Mouse (Mus musculus): ENCODE measurements at regions not wholly inside any gene's neighbourhood (a gene's known extent, or its start where the extent isn't known, plus 50 kb on each side); places are given as distances from the start of the nearest gene placed in this dataset.

DNA sequence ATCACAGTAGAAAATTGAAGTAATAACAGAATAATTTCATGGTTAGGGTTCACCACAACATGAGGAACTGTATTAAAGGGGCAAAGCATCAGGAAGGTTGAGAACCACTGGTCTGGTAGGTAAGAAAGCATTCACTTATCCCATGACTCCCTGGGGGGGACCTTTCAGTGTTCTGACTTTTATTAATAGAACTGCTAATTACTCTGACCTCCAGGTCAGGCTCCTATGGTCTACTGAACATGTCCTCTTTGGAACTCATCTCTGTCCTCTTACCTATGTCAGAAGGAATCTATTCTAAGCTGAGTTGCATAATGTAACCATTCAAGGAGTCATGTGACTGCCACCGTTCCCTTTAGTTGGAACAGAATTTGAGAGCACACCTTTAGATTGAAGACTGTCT, 65.3 kb upstream of the Igfbp5 start:
- no peaks in the 10 kb centered on the region for H3K9me3 ChIP-seq
- no peak overlapping the region for H3K4me2 ChIP-seq (replicated peaks)
- H3K9ac ChIP-seq: no peak overlapping the region
- 78% methylated on average over 1 of the region's 1 CpGs for WGBS
- H3K27ac ChIP-seq: no peak overlapping the region
- ATAC-seq (ENCODE audit: insufficient number of reproducible peaks, insufficient read depth, low FRiP score, low TSS enrichment): no peak
- H3K27me3 ChIP-seq: no peaks in the 10 kb centered on the region
- H3K36me3 ChIP-seq: no peaks in the 10 kb centered on the region
- no peak overlapping the region for H3K4me3 ChIP-seq
- peaks cover 5% of the 10 kb centered on the region for H3K4me1 ChIP-seq

DNA sequence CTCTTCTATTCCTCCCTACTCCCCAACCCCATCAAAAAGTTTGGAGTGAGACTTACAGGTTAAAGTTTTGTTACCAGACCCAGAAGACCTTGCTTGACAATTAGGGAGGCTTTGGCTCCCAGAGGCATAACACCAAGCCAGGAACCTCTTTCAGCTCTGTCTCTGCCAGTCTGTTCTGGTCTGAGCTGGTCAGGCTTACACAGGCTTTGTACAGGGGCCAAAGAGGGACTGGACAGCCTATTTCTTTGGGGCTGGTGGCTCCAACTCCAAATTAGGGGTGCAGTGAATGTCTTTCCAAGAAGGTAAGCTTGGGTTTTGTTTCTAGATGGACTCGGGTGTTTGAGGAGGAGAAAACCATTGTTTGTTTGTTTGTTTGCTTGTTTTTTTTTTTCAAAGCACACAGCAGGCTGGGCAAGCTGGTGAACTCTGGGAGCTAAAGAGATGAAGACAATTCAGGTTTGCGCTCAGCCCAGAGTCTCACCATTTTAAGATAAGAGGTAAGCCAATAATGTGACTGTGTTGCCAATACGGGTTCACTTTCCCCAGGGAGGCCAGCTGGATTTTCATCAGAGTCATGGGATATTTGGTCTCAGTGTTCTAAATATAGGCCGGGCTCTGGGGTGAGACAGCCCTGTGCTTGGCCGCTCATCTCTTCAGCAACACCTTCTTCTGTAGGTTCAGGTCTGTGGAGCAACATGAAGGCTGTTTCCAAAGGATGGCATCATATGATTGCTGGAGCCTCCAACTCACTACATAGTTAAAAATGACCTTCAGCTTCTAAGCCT, 62.2 kb upstream of the Igfbp5 start:
- no peaks in the 10 kb centered on the region for H3K27me3 ChIP-seq
- no peaks in the 10 kb centered on the region for H3K36me3 ChIP-seq
- H3K9ac ChIP-seq: no peak overlapping the region
- ATAC-seq (ENCODE audit: insufficient number of reproducible peaks, insufficient read depth, low FRiP score, low TSS enrichment): no peak
- H3K4me3 ChIP-seq: no peak overlapping the region
- H3K4me2 ChIP-seq (replicated peaks): no peak overlapping the region
- no peak overlapping the region for H3K27ac ChIP-seq
- no peaks in the 10 kb centered on the region for H3K4me1 ChIP-seq
- 86% methylated on average over 5 of the region's 5 CpGs for WGBS
- H3K9me3 ChIP-seq: no peaks in the 10 kb centered on the region

DNA sequence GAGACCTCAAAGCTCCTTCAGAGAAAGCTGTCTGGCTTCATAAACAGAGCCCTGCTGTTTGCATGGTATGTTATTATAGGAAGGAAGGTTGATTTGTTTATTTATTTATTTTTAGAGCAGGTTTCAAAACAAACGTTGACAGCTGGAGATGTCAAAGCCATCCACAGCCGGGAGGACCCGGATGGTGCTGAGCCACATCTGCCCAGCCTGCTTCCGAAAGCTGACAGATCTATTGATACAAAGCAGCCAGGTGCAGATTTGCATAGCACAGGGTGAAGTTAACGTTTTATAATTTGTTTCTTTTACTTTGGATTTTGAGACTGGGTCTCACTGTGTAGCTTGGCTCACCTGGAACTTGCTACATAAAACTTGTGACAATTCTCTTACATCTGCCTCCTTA, 61.5 kb upstream of the Igfbp5 start:
- H3K4me3 ChIP-seq: no peak overlapping the region
- WGBS: 43% methylated on average over 5 of the region's 5 CpGs
- H3K9ac ChIP-seq: no peak overlapping the region
- H3K9me3 ChIP-seq: no peaks in the 10 kb centered on the region
- H3K27ac ChIP-seq: no peak overlapping the region
- H3K36me3 ChIP-seq: no peaks in the 10 kb centered on the region
- no peaks in the 10 kb centered on the region for H3K4me1 ChIP-seq
- no peak overlapping the region for H3K4me2 ChIP-seq (replicated peaks)
- H3K27me3 ChIP-seq: no peaks in the 10 kb centered on the region
- ATAC-seq (ENCODE audit: insufficient number of reproducible peaks, insufficient read depth, low FRiP score, low TSS enrichment): no peak

DNA sequence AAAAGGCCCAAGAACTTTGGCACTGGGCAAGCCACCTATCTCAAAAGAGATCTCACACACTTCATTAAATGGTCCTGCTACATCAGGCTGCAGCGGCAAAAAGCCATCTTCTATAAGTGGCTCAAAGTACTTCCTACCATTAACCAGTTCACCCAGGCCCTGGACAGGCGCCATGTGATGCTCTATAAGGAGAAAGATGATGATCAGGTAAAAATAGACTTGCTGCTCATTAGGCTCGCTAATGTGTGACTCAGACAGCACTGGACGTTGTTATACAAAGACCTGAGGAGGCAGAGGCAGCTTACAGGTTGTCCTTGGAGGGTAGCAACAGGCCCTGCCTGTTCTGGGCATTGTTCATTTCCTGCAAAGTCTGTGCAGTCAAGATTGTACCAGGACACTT, 60.4 kb upstream of the Igfbp5 start:
- Histone ChIP-seq H3K4me3 (no peak overlapping the region), H3K4me1 (no peaks in the 10 kb centered on the region), H3K4me2 (replicated peaks) (no peak overlapping the region), H3K9me3 (no peaks in the 10 kb centered on the region), H3K27me3 (no peaks in the 10 kb centered on the region), H3K27ac (no peak overlapping the region), H3K9ac (no peak overlapping the region), H3K36me3 (no peaks in the 10 kb centered on the region)
- 79% methylated on average over 4 of the region's 4 CpGs for WGBS
- ATAC-seq (ENCODE audit: insufficient number of reproducible peaks, insufficient read depth, low FRiP score, low TSS enrichment): no peak

DNA sequence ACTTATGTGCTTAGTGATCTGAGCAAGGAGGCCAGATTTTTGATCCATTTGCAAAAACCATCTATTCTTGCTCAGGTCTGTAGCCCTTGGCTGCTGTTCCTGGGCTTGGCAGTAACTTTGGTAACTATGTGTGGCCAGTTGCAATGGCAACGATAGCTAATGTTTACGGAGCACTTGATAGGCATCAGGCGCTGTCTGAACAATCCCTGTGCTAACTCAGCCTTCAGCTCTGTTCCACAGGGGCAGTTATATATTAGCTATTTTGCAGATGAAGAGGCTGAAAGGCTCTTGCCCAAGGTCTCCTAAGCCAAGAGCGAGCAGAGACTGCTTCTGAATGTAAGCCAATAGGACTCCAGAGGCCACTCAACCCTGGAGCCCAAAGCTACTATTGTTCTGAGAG, 55.1 kb upstream of the Igfbp5 start:
- H3K4me1 ChIP-seq: no peaks in the 10 kb centered on the region
- WGBS: 85% methylated on average over 4 of the region's 4 CpGs
- no peaks in the 10 kb centered on the region for H3K36me3 ChIP-seq
- H3K27ac ChIP-seq: no peak overlapping the region
- no peak overlapping the region for H3K4me2 ChIP-seq (replicated peaks)
- no peaks in the 10 kb centered on the region for H3K9me3 ChIP-seq
- no peak overlapping the region for H3K4me3 ChIP-seq
- H3K9ac ChIP-seq: no peak overlapping the region
- no peak for ATAC-seq (ENCODE audit: insufficient number of reproducible peaks, insufficient read depth, low FRiP score, low TSS enrichment)
- no peaks in the 10 kb centered on the region for H3K27me3 ChIP-seq
